Mouse (Mus musculus) intestine, postnatal 0 days (tissue): ENCODE results near the gene Smad1. TPM values are rescaled to one million over a fixed set of nuclear protein-coding genes. Genes with fewer than 3 reads are reported as not detected.
A peak's percentile ranks its signal among the peaks of the same experiment; 100 is the strongest.

ENCODE experiments used
- ATAC-seq: fragments of 200-750 bp; cut with Nextera tagmentation; 2 replicates; pipeline ENCODE4 v1.8.0; 2017; ENCODE audit warnings: mild to moderate bottlenecking, moderate TSS enrichment, moderate library complexity
- H3K27ac ChIP-seq: fragments of 300-500 bp; sonication (generic); 2 replicates; pipeline ENCODE4 v1.5.1; 2014; ENCODE audit warnings: mild to moderate bottlenecking, low read depth, low read length, moderate library complexity
- H3K27me3 ChIP-seq: fragments of 300-500 bp; sonication (generic); replicated peaks from 2 replicates; pipeline ENCODE4 v1.6.1; 2014; ENCODE audit warnings: low read length, mixed read lengths; ENCODE audit not compliant: control insufficient read depth, insufficient read depth
- H3K36me3 ChIP-seq: fragments of 300-500 bp; sonication (generic); 2 replicates; pipeline ENCODE4 v1.6.1; 2014; ENCODE audit warnings: mild to moderate bottlenecking, moderate library complexity; ENCODE audit not compliant: control insufficient read depth, insufficient read depth
- H3K4me1 ChIP-seq: fragments of 300-500 bp; sonication (generic); replicated peaks from 2 replicates; pipeline ENCODE4 v1.6.1; 2014; ENCODE audit warnings: antibody characterized with exemption, low read length, mixed read lengths; ENCODE audit not compliant: control insufficient read depth, insufficient read depth
- H3K4me2 ChIP-seq: fragments of 300-500 bp; sonication (generic); replicated peaks from 2 replicates; pipeline ENCODE4 v1.6.1; 2014; ENCODE audit warnings: low read depth, mild to moderate bottlenecking, moderate library complexity
- H3K4me3 ChIP-seq: fragments of 300-500 bp; sonication (generic); 2 replicates; pipeline ENCODE4 v1.5.1; 2014; ENCODE audit warnings: low read depth, low read length
- H3K9ac ChIP-seq: fragments of 300-500 bp; sonication (generic); 2 replicates; pipeline ENCODE4 v1.6.1; 2014; ENCODE audit warnings: mild to moderate bottlenecking, low read depth, low read length
- H3K9me3 ChIP-seq: fragments of 300-500 bp; sonication (generic); 2 replicates; pipeline ENCODE4 v1.6.1; 2016; ENCODE audit warnings: mixed run types; ENCODE audit not compliant: control insufficient read depth
- CTCF ChIP-seq: sonication (generic); IDR thresholded peaks from 2 replicates; pipeline ENCODE4 v1.5.1; 2016; ENCODE audit warnings: low read depth, mild to moderate bottlenecking, control low read depth, antibody characterized with exemption, moderate library complexity
- WGBS: fragments of 180-500 bp; shearing (Covaris S2); extraction: QIAGEN DNeasy Blood & Tissue Kit; methylation state at CpG from one replicate; pipeline ENCODE4 v1.1.7; 2014; 5-methylcytosine and 5-hydroxymethylcytosine counted together
- polyA plus RNA-seq: library from polyadenylated mRNA; unstranded; fragments of >200 nt; fragmentation: Nextera tagmentation; extraction: Ambion mirVana; gene quantifications from 2 replicates; pipeline ENCODE4 v1.2.1, GENCODE M21; 2015

Gene Smad1
- polyA plus RNA-seq, 1 experiment from 2014 or later = 27.4 TPM

- H3K4me2 ChIP-seq = no peak overlapping the region
- H3K27me3 ChIP-seq = no peaks in the 10 kb centered on the region
- ATAC-seq = no peak
- H3K36me3 ChIP-seq = peaks cover 52% of the 10 kb centered on the region
- no peaks in the 10 kb centered on the region for H3K9me3 ChIP-seq
- 87% methylated on average over 8 of the region's 8 CpGs for WGBS
- H3K9ac ChIP-seq = no peak overlapping the region
- H3K27ac ChIP-seq = no peak overlapping the region
- no peaks in the 10 kb centered on the region for H3K4me1 ChIP-seq
- no peak for TF ChIP-seq CTCF
- no peak overlapping the region for H3K4me3 ChIP-seq
These were observed 58.1 kb downstream of the Smad1 start for GRCm38 (mm10) chr8:79341236-79341635.

DNA sequence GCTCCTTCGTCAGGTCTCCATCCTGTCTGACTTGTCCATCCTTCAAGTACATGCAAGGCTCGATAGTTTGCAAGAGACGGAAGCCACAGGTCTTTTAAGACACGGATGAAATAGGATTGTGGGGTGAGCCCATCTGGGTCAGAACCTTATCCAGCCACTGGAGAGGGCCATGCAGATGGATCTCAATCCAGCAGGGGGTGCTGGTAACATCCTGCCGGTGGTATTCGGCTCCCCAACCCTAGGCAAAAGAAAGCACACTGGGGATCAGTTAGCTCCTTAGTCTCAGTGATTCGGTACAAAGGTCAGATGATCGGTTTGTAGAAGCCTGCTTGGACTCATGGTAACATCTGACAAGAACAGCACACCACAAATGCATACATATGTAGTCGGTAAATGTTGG, 59.8 kb downstream of the Smad1 start:
- peak; percentile 82 for TF ChIP-seq CTCF
- peak; percentile 43; the same call in 1 of the 2 replicates for ATAC-seq
- no peaks in the 10 kb centered on the region for H3K9me3 ChIP-seq
- no peak overlapping the region for H3K4me3 ChIP-seq
- no peak overlapping the region for H3K27ac ChIP-seq
- 68% methylated on average over 9 of the region's 9 CpGs for WGBS
- H3K36me3 ChIP-seq = peaks cover 52% of the 10 kb centered on the region
- H3K4me2 ChIP-seq = no peak overlapping the region
- H3K4me1 ChIP-seq = no peaks in the 10 kb centered on the region
- H3K9ac ChIP-seq = no peak overlapping the region
- H3K27me3 ChIP-seq = no peaks in the 10 kb centered on the region

- TF ChIP-seq CTCF = no peak
- no peak for ATAC-seq
- no peak overlapping the region for H3K4me3 ChIP-seq
- no peak overlapping the region for H3K27ac ChIP-seq
- no peaks in the 10 kb centered on the region for H3K27me3 ChIP-seq
- H3K36me3 ChIP-seq = peaks cover 44% of the 10 kb centered on the region
- no peak overlapping the region for H3K9ac ChIP-seq
- H3K4me1 ChIP-seq = no peaks in the 10 kb centered on the region
- WGBS = 74% methylated on average over 10 of the region's 10 CpGs
- H3K9me3 ChIP-seq = no peaks in the 10 kb centered on the region
- no peak overlapping the region for H3K4me2 ChIP-seq
These were observed 60.7 kb downstream of the Smad1 start for GRCm38 (mm10) chr8:79338619-79339018.

GRCm38 (mm10) chr8:79332109-79332900, 67.0 kb downstream of the Smad1 start:
- 94% methylated on average over 22 of the region's 22 CpGs for WGBS
- Histone ChIP-seq H3K4me3 (no peak overlapping the region), H3K27ac (no peak overlapping the region), H3K36me3 (0 out of 2 replicates have a peak, but pooled peaks cover 5% of the 10 kb centered on the region), H3K9me3 (no peaks in the 10 kb centered on the region), H3K4me2 (no peak overlapping the region), H3K27me3 (no peaks in the 10 kb centered on the region), H3K9ac (no peak overlapping the region), H3K4me1 (no peaks in the 10 kb centered on the region)
- ATAC-seq = no peak
- no peak for TF ChIP-seq CTCF

DNA sequence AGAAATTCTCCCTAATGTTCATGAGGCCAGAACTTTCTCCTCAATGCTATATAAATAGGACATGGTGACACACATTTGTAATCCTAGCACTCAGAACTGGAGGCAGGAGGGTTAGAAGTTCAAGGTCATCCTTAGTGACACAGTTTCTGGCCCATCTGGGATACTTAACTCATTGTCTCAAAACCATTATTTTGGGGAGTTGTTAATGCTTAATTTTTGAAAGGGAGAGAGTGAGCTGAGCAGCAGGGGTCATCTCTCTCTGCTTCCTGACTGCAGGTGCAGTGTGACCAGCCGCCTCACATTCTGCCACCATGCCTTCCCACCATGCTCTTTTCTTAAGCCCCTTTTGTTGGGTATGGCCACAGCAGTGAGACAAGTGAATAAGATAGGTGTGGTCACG, 67.7 kb downstream of the Smad1 start:
- Histone ChIP-seq H3K4me2 (no peak overlapping the region), H3K27me3 (no peaks in the 10 kb centered on the region), H3K27ac (no peak overlapping the region), H3K36me3 (no peaks in the 10 kb centered on the region), H3K9ac (no peak overlapping the region), H3K9me3 (no peaks in the 10 kb centered on the region), H3K4me1 (no peaks in the 10 kb centered on the region), H3K4me3 (no peak overlapping the region)
- ATAC-seq = no peak
- WGBS = 100% methylated on average over 2 of the region's 2 CpGs
- no peak for TF ChIP-seq CTCF

- no peaks in the 10 kb centered on the region for H3K9me3 ChIP-seq
- no peak for ATAC-seq
- H3K27ac ChIP-seq = no peak overlapping the region
- TF ChIP-seq CTCF = no peak
- no peaks in the 10 kb centered on the region for H3K27me3 ChIP-seq
- H3K9ac ChIP-seq = no peak overlapping the region
- 74% methylated on average over 9 of the region's 9 CpGs for WGBS
- H3K4me1 ChIP-seq = no peaks in the 10 kb centered on the region
- no peaks in the 10 kb centered on the region for H3K36me3 ChIP-seq
- H3K4me2 ChIP-seq = no peak overlapping the region
- H3K4me3 ChIP-seq = no peak overlapping the region
These were observed 68.3 kb downstream of the Smad1 start for GRCm38 (mm10) chr8:79331017-79331416.
